Mouse (Mus musculus) intestine, embryonic 16.5 days (tissue): ENCODE results near the gene Tarsl2. TPM values are rescaled to one million over a fixed set of nuclear protein-coding genes. Genes with fewer than 3 reads are reported as not detected.

Experiments used
- ATAC-seq: fragments of 200-750 bp; cut with Nextera tagmentation; 2 replicates; pipeline ENCODE4 v1.8.0; 2017; ENCODE audit warnings: moderate TSS enrichment, moderate library complexity
- H3K27ac ChIP-seq: fragments of 300-500 bp; sonication (generic); 2 replicates; pipeline ENCODE4 v1.5.1; 2014; ENCODE audit warnings: mild to moderate bottlenecking, low read length
- H3K27me3 ChIP-seq: fragments of 300-500 bp; sonication (generic); replicated peaks from 2 replicates; pipeline ENCODE4 v1.6.1; 2014; ENCODE audit warnings: low read length, control low read depth, mixed read lengths; ENCODE audit not compliant: control insufficient read depth, insufficient read depth
- H3K36me3 ChIP-seq: fragments of 300-500 bp; sonication (generic); 2 replicates; pipeline ENCODE4 v1.6.1; 2014; ENCODE audit warnings: low read length, control low read depth; ENCODE audit not compliant: control insufficient read depth, insufficient read depth
- H3K4me1 ChIP-seq: fragments of 300-500 bp; sonication (generic); 2 replicates; pipeline ENCODE4 v1.6.1; 2014; ENCODE audit warnings: low read length, control low read depth, mixed read lengths; ENCODE audit not compliant: control insufficient read depth, insufficient read depth
- H3K4me2 ChIP-seq: fragments of 300-500 bp; sonication (generic); 2 replicates; pipeline ENCODE4 v1.6.1; 2014; ENCODE audit warnings: low read depth, low read length, control low read depth
- H3K4me3 ChIP-seq: fragments of 300-500 bp; sonication (generic); 2 replicates; pipeline ENCODE4 v1.5.1; 2014; ENCODE audit warnings: mild to moderate bottlenecking, low read length
- H3K9ac ChIP-seq: fragments of 300-500 bp; sonication (generic); 2 replicates; pipeline ENCODE4 v1.6.1; 2014; ENCODE audit warnings: low read depth, low read length
- H3K9me3 ChIP-seq: fragments of 300-500 bp; sonication (generic); 2 replicates; pipeline ENCODE4 v1.6.1; 2016; ENCODE audit warnings: low read length, control low read depth; ENCODE audit not compliant: control insufficient read depth
- WGBS: fragments of 180-500 bp; shearing (Covaris S2); extraction: QIAGEN DNeasy Blood & Tissue Kit; methylation state at CpG from one replicate; pipeline ENCODE4 v1.1.7; 2014; 5-methylcytosine and 5-hydroxymethylcytosine counted together
- polyA plus RNA-seq: library from polyadenylated mRNA; unstranded; fragments of >200 nt; fragmentation: Nextera tagmentation; extraction: Ambion mirVana; gene quantifications from 2 replicates; pipeline ENCODE4 v1.2.1, GENCODE M21; 2015

Tarsl2 gene
- polyA plus RNA-seq, 1 experiment from 2014 or later = 5.9 TPM

GRCm38 (mm10) chr7:65681166-65681565, 36.5 kb downstream of the Tarsl2 start:
- no peak overlapping the region for H3K4me2 ChIP-seq
- no peaks in the 10 kb centered on the region for H3K9me3 ChIP-seq
- no peak overlapping the region for H3K9ac ChIP-seq
- no peaks in the 10 kb centered on the region for H3K27me3 ChIP-seq
- H3K36me3 ChIP-seq = no peaks in the 10 kb centered on the region
- H3K4me3 ChIP-seq = no peak overlapping the region
- ATAC-seq = no peak
- 60% methylated on average over 5 of the region's 5 CpGs for WGBS
- no peaks in the 10 kb centered on the region for H3K4me1 ChIP-seq
- no peak overlapping the region for H3K27ac ChIP-seq

GRCm38 (mm10) chr7:65684256-65684835, 39.6 kb downstream of the Tarsl2 start:
- Histone ChIP-seq H3K9ac (no peak overlapping the region), H3K4me2 (no peak overlapping the region), H3K36me3 (no peaks in the 10 kb centered on the region), H3K4me3 (no peak overlapping the region), H3K27me3 (no peaks in the 10 kb centered on the region), H3K9me3 (no peaks in the 10 kb centered on the region), H3K27ac (no peak overlapping the region), H3K4me1 (no peaks in the 10 kb centered on the region)
- 57% methylated on average over 7 of the region's 7 CpGs for WGBS
- ATAC-seq = no peak

DNA sequence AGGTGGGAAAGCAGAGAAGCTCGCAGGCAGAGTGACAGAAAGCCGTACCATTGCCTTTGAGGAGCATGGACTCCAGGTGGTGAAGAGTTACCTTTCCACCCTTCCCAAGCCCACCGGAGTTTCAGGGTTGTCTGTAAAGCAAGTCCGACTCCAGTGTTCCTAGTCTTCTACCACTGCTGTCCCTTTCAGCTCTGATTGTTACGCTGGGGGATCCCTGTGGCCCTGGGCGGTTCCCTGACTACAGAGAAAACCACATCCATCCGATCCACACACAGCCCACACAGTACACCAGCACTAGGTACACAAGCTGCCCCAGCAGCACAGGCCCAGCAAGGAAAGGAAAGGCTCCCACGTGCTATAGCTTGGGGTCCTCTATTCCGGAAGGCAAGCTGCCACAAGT, 42.0 kb downstream of the Tarsl2 start:
- no peak overlapping the region for H3K9ac ChIP-seq
- no peaks in the 10 kb centered on the region for H3K36me3 ChIP-seq
- no peaks in the 10 kb centered on the region for H3K4me1 ChIP-seq
- 93% methylated on average over 9 of the region's 9 CpGs for WGBS
- H3K27me3 ChIP-seq = no peaks in the 10 kb centered on the region
- H3K4me2 ChIP-seq = no peak overlapping the region
- H3K4me3 ChIP-seq = no peak overlapping the region
- no peaks in the 10 kb centered on the region for H3K9me3 ChIP-seq
- ATAC-seq = no peak
- no peak overlapping the region for H3K27ac ChIP-seq

GRCm38 (mm10) chr7:65690869-65691268, 46.2 kb downstream of the Tarsl2 start, which contains the start of gene Tm2d3:
Gene Tm2d3, plus strand, starts transcription at chr7:65691169.
- Histone ChIP-seq H3K27ac (no peak within 1 kb of the TSS), H3K4me1 (peaks cover 20% of the 10 kb centered on the region), H3K4me3 (no peak within 1 kb of the TSS), H3K9me3 (no peaks in the 10 kb centered on the region), H3K9ac (no peak within 1 kb of the TSS), H3K36me3 (no peaks in the 10 kb centered on the region), H3K4me2 (no peak within 1 kb of the TSS), H3K27me3 (no peaks in the 10 kb centered on the region)
- 88% methylated on average over 7 of the region's 7 CpGs for WGBS
- ATAC-seq = no peak

GRCm38 (mm10) chr7:65691929-65692605, 47.4 kb downstream of the Tarsl2 start:
- H3K4me1 ChIP-seq = peaks cover 20% of the 10 kb centered on the region
- H3K27me3 ChIP-seq = no peaks in the 10 kb centered on the region
- no peak overlapping the region for H3K4me2 ChIP-seq

GRCm38 (mm10) chr7:65692883-65693282, 48.2 kb downstream of the Tarsl2 start:
- no peaks in the 10 kb centered on the region for H3K27me3 ChIP-seq
- peak; percentile 84 for ATAC-seq
- no peaks in the 10 kb centered on the region for H3K9me3 ChIP-seq
- H3K4me3 ChIP-seq = peak overlapping the region; percentile 90
- peak overlapping the region; percentile 76 for H3K27ac ChIP-seq
- peak overlapping the region; percentile 87 for H3K9ac ChIP-seq
- H3K36me3 ChIP-seq = peaks cover 8% of the 10 kb centered on the region; the same call in 1 of the 2 replicates
- 2% methylated on average over 10 of the region's 10 CpGs for WGBS
- H3K4me1 ChIP-seq = peaks cover 20% of the 10 kb centered on the region
- peak overlapping the region; percentile 79 for H3K4me2 ChIP-seq

More at GRCm38 (mm10) chr7:65691929-65692605, 47.4 kb downstream of the Tarsl2 start:
- Histone ChIP-seq H3K4me3 (no peak overlapping the region), H3K36me3 (peaks cover 2% of the 10 kb centered on the region; the same call in 1 of the 2 replicates), H3K9me3 (no peaks in the 10 kb centered on the region), H3K9ac (no peak overlapping the region), H3K27ac (no peak overlapping the region)
- no peak for ATAC-seq
- 79% methylated on average over 8 of the region's 8 CpGs for WGBS

DNA sequence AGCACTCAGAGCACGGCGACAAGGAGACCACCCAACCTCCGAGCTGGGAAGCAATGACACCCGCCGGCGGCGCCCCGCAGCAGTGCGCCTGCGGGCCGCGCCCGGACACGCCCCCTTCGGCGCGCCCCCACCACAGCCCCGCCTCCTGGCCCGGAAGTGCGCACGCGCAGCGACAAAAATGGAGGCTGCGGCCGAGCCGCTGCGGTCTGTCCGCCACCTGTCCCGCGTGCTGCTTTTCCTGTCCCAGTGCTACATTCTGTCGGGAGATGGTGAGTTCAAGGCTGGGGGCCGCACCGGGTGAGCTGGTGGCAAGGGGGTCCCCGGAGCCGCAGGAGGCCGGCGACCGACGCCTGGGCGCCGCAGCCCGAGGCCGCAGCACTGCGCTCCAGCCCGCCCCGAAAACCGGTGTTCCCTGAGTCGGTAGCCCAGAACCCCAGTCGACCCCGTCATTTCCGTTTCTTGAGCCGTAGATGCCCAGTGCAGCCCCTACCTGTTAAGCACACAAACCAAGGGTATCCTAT, 48.7 kb downstream of the Tarsl2 start:
- Histone ChIP-seq H3K27me3 (no peaks in the 10 kb centered on the region), H3K36me3 (peaks cover 8% of the 10 kb centered on the region; the same call in 1 of the 2 replicates), H3K4me3 (peak overlapping the region; percentile 90), H3K9ac (peak overlapping the region; percentile 87), H3K9me3 (no peaks in the 10 kb centered on the region), H3K4me2 (peak overlapping the region; percentile 79), H3K4me1 (peaks cover 20% of the 10 kb centered on the region), H3K27ac (peak overlapping the region; percentile 76)
- ATAC-seq = peak; percentile 95
- WGBS = 2% methylated on average over 51 of the region's 52 CpGs

DNA sequence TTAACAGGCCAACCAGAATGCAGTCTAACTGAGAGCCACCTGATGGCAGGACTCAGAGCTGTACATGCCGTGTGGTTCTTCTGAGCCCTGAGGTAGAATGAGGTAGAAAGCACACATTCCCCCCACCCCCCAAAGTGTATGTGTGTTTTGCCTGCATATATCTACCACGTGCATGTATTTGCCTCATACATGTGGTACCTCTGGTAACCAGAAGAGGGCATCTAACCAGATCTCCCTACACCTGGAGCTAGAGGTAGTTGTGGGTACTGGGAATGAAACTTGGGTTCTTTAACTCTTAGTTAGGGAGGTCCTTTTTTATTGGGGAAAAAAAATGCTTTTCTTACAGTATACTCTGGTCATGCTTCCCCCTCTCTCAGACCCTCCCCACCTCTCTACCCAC, 51.8 kb downstream of the Tarsl2 start:
- H3K9ac ChIP-seq = no peak overlapping the region
- H3K4me3 ChIP-seq = no peak overlapping the region
- H3K4me2 ChIP-seq = no peak overlapping the region
- no peaks in the 10 kb centered on the region for H3K9me3 ChIP-seq
- peaks cover 20% of the 10 kb centered on the region for H3K4me1 ChIP-seq
- no peaks in the 10 kb centered on the region for H3K27me3 ChIP-seq
- ATAC-seq = no peak
- no peak overlapping the region for H3K27ac ChIP-seq
- H3K36me3 ChIP-seq = peaks cover 12% of the 10 kb centered on the region; the same call in 1 of the 2 replicates
- 53% methylated on average over 2 of the region's 2 CpGs for WGBS

DNA sequence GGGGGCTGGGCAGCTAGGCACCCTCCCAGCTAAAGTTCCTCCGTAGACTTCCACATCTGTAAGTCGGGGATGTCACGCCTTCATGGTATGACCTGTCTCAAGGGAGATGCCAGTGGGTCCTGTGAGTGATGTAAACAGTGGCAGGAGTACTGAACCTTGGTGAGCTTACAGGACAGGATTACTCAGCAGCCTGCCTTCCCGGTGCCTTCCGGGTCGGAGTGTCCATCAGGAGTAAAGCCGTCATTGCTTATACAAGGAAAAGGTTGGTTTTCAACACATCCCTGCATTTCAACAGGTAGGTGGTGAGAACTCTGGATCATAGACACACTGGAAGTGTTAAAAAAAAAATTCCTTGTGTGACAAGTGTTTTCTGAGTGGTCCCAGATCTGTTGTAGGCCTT, 57.4 kb downstream of the Tarsl2 start:
- Histone ChIP-seq H3K9me3 (no peaks in the 10 kb centered on the region), H3K4me1 (no peaks in the 10 kb centered on the region), H3K9ac (no peak overlapping the region), H3K36me3 (peaks cover 10% of the 10 kb centered on the region; the same call in 1 of the 2 replicates), H3K4me3 (no peak overlapping the region), H3K4me2 (no peak overlapping the region), H3K27me3 (no peaks in the 10 kb centered on the region), H3K27ac (no peak overlapping the region)
- no peak for ATAC-seq
- WGBS = 92% methylated on average over 7 of the region's 7 CpGs
